Mouse (Mus musculus) hindbrain, postnatal 0 days (tissue): ENCODE data around the gene Grid1. TPM values are rescaled to one million over a fixed set of nuclear protein-coding genes. Genes with fewer than 3 reads are reported as not detected.

Source experiments
- ATAC-seq: fragments of 200-750 bp; cut with Nextera tagmentation; 2 replicates; pipeline ENCODE4 v1.8.0; 2017; ENCODE audit warnings: mild to moderate bottlenecking, moderate TSS enrichment, moderate library complexity
- DNase-seq: peaks from one replicate; pipeline ENCODE4 v3.0.0-alpha.2; 2015; ENCODE audit warnings: low spot score
- H3K27ac ChIP-seq: fragments of 300-500 bp; sonication (generic); 2 replicates; pipeline ENCODE4 v1.5.1; 2014; ENCODE audit warnings: mild to moderate bottlenecking
- H3K27me3 ChIP-seq: fragments of 300-500 bp; sonication (generic); 2 replicates; pipeline ENCODE4 v1.6.1; 2014; ENCODE audit warnings: low read length, mixed read lengths; ENCODE audit not compliant: insufficient read depth
- H3K36me3 ChIP-seq: fragments of 300-500 bp; sonication (generic); 2 replicates; pipeline ENCODE4 v1.6.1; 2014; ENCODE audit warnings: low read length, mixed read lengths; ENCODE audit not compliant: insufficient read depth
- H3K4me1 ChIP-seq: fragments of 300-500 bp; sonication (generic); 2 replicates; pipeline ENCODE4 v1.6.1; 2014; ENCODE audit warnings: antibody characterized with exemption, low read length, mixed read lengths; ENCODE audit not compliant: insufficient read depth
- H3K4me2 ChIP-seq: fragments of 300-500 bp; sonication (generic); 2 replicates; pipeline ENCODE4 v1.6.1; 2014; ENCODE audit warnings: low read depth, mild to moderate bottlenecking, low read length, moderate library complexity, mixed read lengths
- H3K4me3 ChIP-seq: fragments of 300-500 bp; sonication (generic); 2 replicates; pipeline ENCODE4 v1.5.1; 2014; ENCODE audit warnings: low read length
- H3K9ac ChIP-seq: fragments of 300-500 bp; sonication (generic); replicated peaks from 2 replicates; pipeline ENCODE4 v1.6.1; 2014; ENCODE audit warnings: mild to moderate bottlenecking, low read length, moderate library complexity, mixed read lengths
- H3K9me3 ChIP-seq: fragments of 300-500 bp; sonication (generic); 2 replicates; pipeline ENCODE4 v1.6.1; 2016; ENCODE audit warnings: low read length, mixed read lengths
- CTCF ChIP-seq: IDR thresholded peaks from 2 replicates; pipeline ENCODE4 v1.5.1; 2016; ENCODE audit warnings: antibody characterized with exemption, control low read depth, low read depth
- WGBS: fragments of 180-500 bp; shearing (Covaris S2); extraction: QIAGEN DNeasy Blood & Tissue Kit; methylation state at CpG from one replicate; pipeline ENCODE4 v1.1.7; 2014; 5-methylcytosine and 5-hydroxymethylcytosine counted together
- polyA plus RNA-seq: library from polyadenylated mRNA; unstranded; fragments of >200 nt; fragmentation: Nextera tagmentation; extraction: Ambion mirVana; gene quantifications from 2 replicates; pipeline ENCODE4 v1.2.1, GENCODE M21; 2015
- total RNA-seq: library from RNA; depleted of rRNA; stranded (reverse); fragments of >200 nt; gene quantifications from 2 replicates; pipeline ENCODE4 v1.2.3, GENCODE M21; 2014

Grid1 gene
- total and polyA plus RNA-seq, 2 experiments from 2014 or later, result 8.6 to 33.7 TPM

DNA sequence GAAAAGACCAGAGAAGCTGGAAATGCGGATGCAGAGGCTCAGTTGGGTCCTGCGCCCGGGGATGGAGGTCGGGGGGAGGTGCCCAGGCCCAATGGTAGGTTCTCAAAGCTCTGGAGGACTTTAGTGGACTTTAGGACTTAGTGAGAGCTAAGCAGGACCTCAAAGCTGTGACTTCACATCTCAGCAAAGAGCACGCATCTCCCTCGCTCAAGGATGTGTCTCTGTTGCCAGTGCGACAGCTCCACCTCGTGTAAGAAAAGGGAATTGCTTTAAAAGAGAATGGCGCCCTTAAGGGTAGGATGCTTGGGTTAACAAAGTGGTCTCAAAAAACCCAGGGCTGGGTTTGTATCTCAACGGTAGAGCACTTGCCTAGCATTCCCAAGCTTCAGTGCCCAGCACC is 42.1 kb upstream of the Grid1 start:
- ATAC-seq (peak; percentile 36; the same call in 1 of the 2 replicates), DNase-seq (peak; percentile 82)
- H3K9ac ChIP-seq, result no peak overlapping the region
- peak; percentile 91 for TF ChIP-seq CTCF
- H3K36me3 ChIP-seq, result no peaks in the 10 kb centered on the region
- no peak overlapping the region for H3K4me3 ChIP-seq
- 12% methylated on average over 10 of the region's 10 CpGs for WGBS
- no peak overlapping the region for H3K4me2 ChIP-seq
- no peaks in the 10 kb centered on the region for H3K9me3 ChIP-seq
- no peaks in the 10 kb centered on the region for H3K27me3 ChIP-seq
- H3K27ac ChIP-seq, result no peak overlapping the region
- no peaks in the 10 kb centered on the region for H3K4me1 ChIP-seq

DNA sequence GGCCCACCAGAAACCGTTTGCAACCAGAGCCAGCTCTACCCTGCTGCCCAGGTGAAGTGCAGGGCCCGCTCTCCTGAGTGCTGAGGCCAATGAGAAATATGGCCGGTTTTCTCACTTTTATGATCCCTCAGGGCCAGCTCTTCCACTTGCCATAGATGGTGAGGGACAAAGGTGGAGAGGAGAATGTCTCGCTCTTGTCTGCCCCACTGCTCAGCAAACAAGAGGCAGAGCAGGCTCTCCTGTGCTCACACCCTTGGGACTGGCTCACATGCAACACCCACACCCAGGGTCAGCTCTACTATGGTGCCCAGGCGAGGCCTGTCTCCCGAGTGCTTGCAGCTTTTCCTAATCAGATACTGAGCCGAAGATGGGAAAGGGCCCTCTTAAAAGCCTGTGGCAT is 41.1 kb upstream of the Grid1 start:
- WGBS, result 85% methylated on average over 7 of the region's 7 CpGs
- no peak overlapping the region for H3K4me2 ChIP-seq

DNA sequence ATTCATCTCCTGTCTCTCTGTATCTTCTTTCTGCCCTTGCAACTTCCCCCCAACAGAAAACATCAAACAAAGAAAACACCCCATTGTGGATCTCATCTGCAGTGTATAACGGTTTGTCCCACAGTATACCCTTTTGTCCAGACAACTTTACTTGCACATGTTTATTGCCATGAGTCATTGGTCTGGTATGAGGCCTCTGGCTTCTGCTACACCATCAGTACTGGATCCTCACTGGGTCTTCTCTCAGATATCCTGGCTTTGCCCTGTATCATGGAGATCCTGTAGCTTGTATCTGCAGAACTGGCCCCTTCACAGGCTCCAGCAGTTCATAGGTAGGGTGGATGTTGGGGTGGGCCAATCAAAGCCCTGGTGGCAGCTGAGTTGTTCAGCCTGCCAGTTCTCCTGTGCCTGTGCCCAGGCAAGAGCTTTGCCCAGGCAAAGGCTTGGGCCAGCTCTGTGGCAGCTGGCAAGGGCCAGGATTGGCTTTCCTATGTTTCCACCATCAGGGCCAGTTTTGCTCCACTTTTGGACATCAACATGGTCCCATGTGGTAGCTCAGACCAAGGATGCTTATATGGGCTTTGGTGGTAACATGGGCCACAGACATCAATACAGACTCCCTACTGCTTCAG is 26.4 kb upstream of the Grid1 start:
- Histone ChIP-seq H3K27ac (no peak overlapping the region), H3K4me3 (no peak overlapping the region), H3K36me3 (no peaks in the 10 kb centered on the region), H3K4me2 (no peak overlapping the region), H3K27me3 (no peaks in the 10 kb centered on the region), H3K9me3 (no peaks in the 10 kb centered on the region), H3K4me1 (no peaks in the 10 kb centered on the region), H3K9ac (no peak overlapping the region)
- WGBS, result 81% methylated on average over 1 of the region's 1 CpGs
- no peak for DNase-seq
- no peak for TF ChIP-seq CTCF
- ATAC-seq, result no peak

More for the DNA sequence above, 41.1 kb upstream of the Grid1 start:
- H3K4me1 ChIP-seq, result no peaks in the 10 kb centered on the region
- no peak for TF ChIP-seq CTCF
- H3K4me3 ChIP-seq, result no peak overlapping the region
- no peaks in the 10 kb centered on the region for H3K36me3 ChIP-seq
- DNase-seq, result no peak
- H3K27me3 ChIP-seq, result no peaks in the 10 kb centered on the region
- no peak overlapping the region for H3K9ac ChIP-seq
- no peak overlapping the region for H3K27ac ChIP-seq
- ATAC-seq, result 0 out of 2 replicates have a peak, but pooled peaks have one; percentile 22
- no peaks in the 10 kb centered on the region for H3K9me3 ChIP-seq

DNA sequence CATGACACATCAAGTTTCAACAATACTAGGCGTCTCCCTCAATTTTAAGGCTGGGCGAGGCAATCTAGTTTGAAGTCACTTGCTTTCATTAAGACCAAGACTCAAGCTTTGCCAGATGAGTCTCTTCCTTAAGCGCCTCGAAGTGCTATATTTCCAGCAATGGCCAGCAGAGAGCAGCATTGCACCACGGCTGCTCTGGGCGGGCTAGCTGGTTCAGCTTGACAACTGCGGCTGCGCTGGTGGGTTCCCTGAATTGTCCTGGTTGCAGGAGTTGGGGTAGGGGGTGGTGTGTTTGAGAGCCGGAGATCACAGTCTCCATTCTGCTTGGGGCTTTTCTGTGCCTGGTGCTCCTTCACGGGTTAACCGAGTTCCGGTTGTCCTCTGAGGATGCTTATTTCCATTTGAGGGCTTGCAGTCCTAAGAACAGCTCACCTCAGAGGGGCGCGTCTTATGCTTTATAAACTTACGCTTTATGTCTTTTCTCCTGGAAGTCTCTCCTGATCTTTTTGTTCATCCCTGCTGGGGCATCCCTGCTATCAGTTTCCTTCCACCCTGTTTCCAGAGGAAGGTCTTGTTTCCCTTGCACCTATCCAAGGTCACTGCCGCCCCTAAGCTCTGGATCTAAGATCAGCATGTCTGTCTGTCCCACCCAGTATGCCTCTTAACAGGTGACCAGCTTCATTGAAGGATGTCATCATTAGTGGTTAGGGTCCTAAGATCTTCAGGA is 9.0 kb upstream of the Grid1 start:
- WGBS, result 16% methylated on average over 16 of the region's 16 CpGs
- TF ChIP-seq CTCF, result peak; percentile 99
- Histone ChIP-seq H3K9ac (0 out of 2 replicates have a peak overlapping the region, but pooled peaks have one; percentile 19), H3K36me3 (no peaks in the 10 kb centered on the region), H3K4me1 (no peaks in the 10 kb centered on the region), H3K4me2 (peak overlapping the region; percentile 55), H3K27ac (no peak overlapping the region), H3K4me3 (peak overlapping the region; percentile 19), H3K9me3 (no peaks in the 10 kb centered on the region), H3K27me3 (peaks cover 1% of the 10 kb centered on the region)
- ATAC-seq (peak; percentile 95), DNase-seq (peak; percentile 95)

DNA sequence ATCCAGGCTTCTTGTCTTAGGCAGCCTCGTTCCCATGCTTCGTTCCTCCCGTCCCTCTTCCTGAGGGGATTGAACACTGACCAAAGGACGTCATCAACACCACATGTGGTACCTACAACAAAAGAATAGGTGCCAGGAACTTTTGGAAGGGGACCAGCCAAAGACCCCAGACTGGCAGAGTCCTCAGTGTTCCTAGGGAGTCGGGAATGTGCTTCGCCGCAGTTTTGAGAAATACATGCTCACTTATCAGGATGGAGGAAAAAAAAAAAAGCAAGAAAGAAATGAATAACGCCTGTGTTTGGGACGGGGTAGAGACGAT is 8.5 kb upstream of the Grid1 start:
- Histone ChIP-seq H3K4me3 (no peak overlapping the region), H3K9me3 (no peaks in the 10 kb centered on the region), H3K27me3 (peaks cover 6% of the 10 kb centered on the region), H3K4me2 (peak overlapping the region; percentile 55; the same call in 1 of the 2 replicates), H3K27ac (no peak overlapping the region), H3K9ac (no peak overlapping the region), H3K4me1 (no peaks in the 10 kb centered on the region), H3K36me3 (no peaks in the 10 kb centered on the region)
- DNase-seq (no peak), ATAC-seq (no peak)
- 69% methylated on average over 10 of the region's 10 CpGs for WGBS
- no peak for TF ChIP-seq CTCF

DNA sequence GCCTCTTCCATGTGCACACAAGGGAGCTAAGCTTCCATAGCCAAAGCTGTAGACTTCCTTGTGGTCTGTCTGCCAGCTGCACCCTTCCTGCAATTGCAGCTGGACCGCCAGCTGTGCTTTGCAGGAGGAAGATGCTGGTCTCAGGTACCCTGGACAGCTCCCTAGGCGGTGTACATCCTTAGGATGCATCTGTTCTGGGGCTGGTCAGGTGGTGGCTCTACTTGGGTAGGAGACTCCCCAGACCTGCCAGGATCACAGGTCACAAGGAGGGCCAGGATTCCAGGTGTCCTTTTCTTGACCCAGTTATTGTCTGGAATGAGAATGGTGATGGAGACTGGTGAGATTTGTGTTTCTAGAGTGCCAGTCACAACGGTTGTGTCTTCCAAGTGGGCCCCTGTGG is 3.6 kb upstream of the Grid1 start:
- Histone ChIP-seq H3K27me3 (peaks cover 10% of the 10 kb centered on the region), H3K27ac (no peak overlapping the region), H3K9me3 (no peaks in the 10 kb centered on the region), H3K4me1 (no peaks in the 10 kb centered on the region; the same call in 1 of the 2 replicates), H3K4me3 (no peak overlapping the region), H3K36me3 (no peaks in the 10 kb centered on the region), H3K9ac (no peak overlapping the region), H3K4me2 (no peak overlapping the region)
- DNase-seq, result no peak
- no peak for ATAC-seq
- WGBS, result 39% methylated on average over 3 of the region's 3 CpGs
- TF ChIP-seq CTCF, result no peak
